Mouse (Mus musculus) bone marrow, adult 2 months (tissue): ENCODE measurements around the gene Ptn. TPM values are rescaled to one million over a fixed set of nuclear protein-coding genes. Genes with fewer than 3 reads are reported as not detected.

Source experiments
- H3K27ac ChIP-seq: fragments of 200-500 bp; 2 replicates; pipeline ENCODE4 v1.5.1; 2012; ENCODE audit warnings: low read depth, mild to moderate bottlenecking, control low read depth, inconsistent platforms, low read length; ENCODE audit not compliant: control insufficient read depth, poor library complexity, insufficient read depth
- H3K4me1 ChIP-seq: fragments of 200-500 bp; 2 replicates; pipeline ENCODE4 v1.6.1; 2011; ENCODE audit warnings: low read length; ENCODE audit not compliant: control insufficient read depth, insufficient read depth
- H3K4me3 ChIP-seq: fragments of 200-500 bp; replicated peaks from 2 replicates; pipeline ENCODE3; 2011; ENCODE audit warnings: mild to moderate bottlenecking, low read depth, low read length, control low read depth; ENCODE audit not compliant: control insufficient read depth
- CTCF ChIP-seq: fragments of 200-500 bp; IDR thresholded peaks from 2 replicates; pipeline ENCODE4 v1.5.1; 2011; ENCODE audit warnings: low read length, control low read depth; ENCODE audit not compliant: control insufficient read depth, insufficient read depth
- POLR2A ChIP-seq: fragments of 200-500 bp; IDR thresholded peaks from 2 replicates; pipeline ENCODE4 v1.6.1; 2011; ENCODE audit warnings: low read depth, mild to moderate bottlenecking, control low read depth, low read length, borderline replicate concordance; ENCODE audit not compliant: control insufficient read depth
- WGBS: fragments of 180-500 bp; shearing (Covaris S2); methylation state at CpG from one replicate; pipeline ENCODE4 v1.1.7; 2018; 5-methylcytosine and 5-hydroxymethylcytosine counted together
- polyA plus RNA-seq: library from polyadenylated mRNA; stranded (reverse); fragments of >200 nt; gene quantifications from 2 replicates; pipeline ENCODE4 v1.2.4, GENCODE M21; 2011; ENCODE audit warnings: low replicate concordance; ENCODE audit not compliant: missing spikeins, insufficient read depth, insufficient read length

Gene Ptn
- polyA plus RNA-seq, 1 experiment, result 23.8 TPM

GRCm38 (mm10) chr6:36841701-36842100 lies 31.7 kb upstream of the Ptn start:
- no peak overlapping the region for H3K4me3 ChIP-seq
- WGBS, result 75% methylated on average over 3 of the region's 3 CpGs
- no peak for TF ChIP-seq POLR2A
- no peak for TF ChIP-seq CTCF
- H3K27ac ChIP-seq, result no peak overlapping the region
- H3K4me1 ChIP-seq, result no peaks in the 10 kb centered on the region

GRCm38 (mm10) chr6:36841174-36841573 lies 31.2 kb upstream of the Ptn start:
- H3K27ac ChIP-seq, result no peak overlapping the region
- H3K4me1 ChIP-seq, result no peaks in the 10 kb centered on the region
- no peak for TF ChIP-seq CTCF
- TF ChIP-seq POLR2A, result no peak
- H3K4me3 ChIP-seq, result no peak overlapping the region

- no peak for TF ChIP-seq CTCF
- no peak for TF ChIP-seq POLR2A
- no peak overlapping the region for H3K27ac ChIP-seq
- H3K4me1 ChIP-seq, result no peaks in the 10 kb centered on the region
- WGBS, result 76% methylated on average over 1 of the region's 1 CpGs
- H3K4me3 ChIP-seq, result no peak overlapping the region
Observed at GRCm38 (mm10) chr6:36838747-36839146, 28.7 kb upstream of the Ptn start.

GRCm38 (mm10) chr6:36835351-36835750 lies 25.3 kb upstream of the Ptn start:
- Histone ChIP-seq H3K4me3 (no peak overlapping the region), H3K27ac (no peak overlapping the region), H3K4me1 (no peaks in the 10 kb centered on the region)
- TF ChIP-seq POLR2A (no peak), CTCF (no peak)
- WGBS, result 65% methylated on average over 3 of the region's 3 CpGs

GRCm38 (mm10) chr6:36834695-36835265 lies 24.8 kb upstream of the Ptn start:
- Histone ChIP-seq H3K4me3 (no peak overlapping the region), H3K4me1 (no peaks in the 10 kb centered on the region), H3K27ac (no peak overlapping the region)
- WGBS, result 69% methylated on average over 4 of the region's 4 CpGs
- TF ChIP-seq POLR2A, result no peak
- TF ChIP-seq CTCF, result no peak

GRCm38 (mm10) chr6:36832681-36833080 lies 22.7 kb upstream of the Ptn start:
- H3K4me3 ChIP-seq, result no peak overlapping the region
- no peak for TF ChIP-seq CTCF
- TF ChIP-seq POLR2A, result no peak
- H3K27ac ChIP-seq, result no peak overlapping the region
- WGBS, result 77% methylated on average over 4 of the region's 4 CpGs
- H3K4me1 ChIP-seq, result no peaks in the 10 kb centered on the region

- 76% methylated on average over 2 of the region's 2 CpGs for WGBS
- Histone ChIP-seq H3K27ac (no peak overlapping the region), H3K4me1 (no peaks in the 10 kb centered on the region), H3K4me3 (no peak overlapping the region)
- TF ChIP-seq CTCF, result no peak
- no peak for TF ChIP-seq POLR2A
Observed at GRCm38 (mm10) chr6:36832207-36832606, 22.2 kb upstream of the Ptn start.

GRCm38 (mm10) chr6:36830371-36830925 lies 20.4 kb upstream of the Ptn start:
- no peak overlapping the region for H3K27ac ChIP-seq
- TF ChIP-seq POLR2A (no peak), CTCF (no peak)
- H3K4me3 ChIP-seq, result no peak overlapping the region
- WGBS, result 67% methylated on average over 9 of the region's 9 CpGs
- H3K4me1 ChIP-seq, result no peaks in the 10 kb centered on the region

GRCm38 (mm10) chr6:36819784-36820050 lies 9.7 kb upstream of the Ptn start:
- TF ChIP-seq POLR2A (no peak), CTCF (no peak)
- H3K4me1 ChIP-seq, result no peaks in the 10 kb centered on the region
- H3K4me3 ChIP-seq, result no peak overlapping the region
- no peak overlapping the region for H3K27ac ChIP-seq
